Mouse (Mus musculus): ENCODE measurements at regions not wholly inside any gene's neighbourhood (a gene's known extent, or its start where the extent isn't known, plus 50 kb on each side); places are given as distances from the start of the nearest gene placed in this dataset.
"Not testable (repeated sequence)": the region's sequence is repeated elsewhere in the genome, so short reads cannot be mapped to it uniquely, and the experiment has no call there.

GRCm38 (mm10) chr7:113010150-113010549 is 56.4 kb downstream of the Rassf10 start:
- DNase-seq (ENCODE audit: low spot score), result no peak

GRCm38 (mm10) chr7:113017092-113017755 is 63.5 kb downstream of the Rassf10 start:
- no peak for DNase-seq (ENCODE audit: low spot score)

GRCm38 (mm10) chr7:113021412-113021811 is 67.7 kb downstream of the Rassf10 start:
- no peak for DNase-seq (ENCODE audit: low spot score)

- DNase-seq (ENCODE audit: low spot score), result no peak
These were observed 68.8 kb downstream of the Rassf10 start for GRCm38 (mm10) chr7:113022516-113022915.

- DNase-seq (ENCODE audit: low spot score), result no peak
These were observed 72.0 kb downstream of the Rassf10 start for GRCm38 (mm10) chr7:113025758-113026157.

- no peak for DNase-seq (ENCODE audit: low spot score)
These were observed 72.7 kb downstream of the Rassf10 start for GRCm38 (mm10) chr7:113026290-113027075.

GRCm38 (mm10) chr7:113027125-113027801 is 73.5 kb downstream of the Rassf10 start:
- no peak for DNase-seq (ENCODE audit: low spot score)

GRCm38 (mm10) chr7:113030053-113030752 is 76.4 kb downstream of the Rassf10 start:
- DNase-seq (ENCODE audit: low spot score), result no peak

- DNase-seq (ENCODE audit: low spot score), result no peak
These were observed 82.0 kb downstream of the Rassf10 start for GRCm38 (mm10) chr7:113035751-113036150.

- DNase-seq (ENCODE audit: low spot score), result no peak
These were observed 84.3 kb downstream of the Rassf10 start for GRCm38 (mm10) chr7:113037825-113038613.

- no peak for DNase-seq (ENCODE audit: low spot score)
These were observed 85.3 kb downstream of the Rassf10 start for GRCm38 (mm10) chr7:113038906-113039671.

GRCm38 (mm10) chr7:113045613-113046159 is 91.9 kb downstream of the Rassf10 start:
- not testable (repeated sequence) for DNase-seq (ENCODE audit: low spot score)

- no peak for DNase-seq (ENCODE audit: low spot score)
These were observed 92.6 kb downstream of the Rassf10 start for GRCm38 (mm10) chr7:113046406-113046805.

GRCm38 (mm10) chr7:113047583-113047982 is 93.8 kb downstream of the Rassf10 start:
- no peak for DNase-seq (ENCODE audit: low spot score)

GRCm38 (mm10) chr7:113048097-113048795 is 94.5 kb downstream of the Rassf10 start:
- no peak for DNase-seq (ENCODE audit: low spot score)

GRCm38 (mm10) chr7:113049440-113049839 is 95.7 kb downstream of the Rassf10 start:
- no peak for DNase-seq (ENCODE audit: low spot score)

- DNase-seq (ENCODE audit: low spot score), result no peak
These were observed 99.2 kb downstream of the Rassf10 start for GRCm38 (mm10) chr7:113052952-113053351.

GRCm38 (mm10) chr7:113056421-113056820 is 102.7 kb downstream of the Rassf10 start:
- no peak for DNase-seq (ENCODE audit: low spot score)

- DNase-seq (ENCODE audit: low spot score), result no peak
These were observed 105.6 kb downstream of the Rassf10 start for GRCm38 (mm10) chr7:113059211-113059966.

All from spleen, adult 12 weeks (tissue).